Mouse (Mus musculus) bone marrow, adult 2 months (tissue): ENCODE measurements around the gene Phactr2.

Experiments
- CTCF ChIP-seq: fragments of 200-500 bp; IDR thresholded peaks from 2 replicates; pipeline ENCODE4 v1.5.1; 2011; ENCODE audit warnings: low read length, control low read depth; ENCODE audit not compliant: control insufficient read depth, insufficient read depth
- POLR2A ChIP-seq: fragments of 200-500 bp; IDR thresholded peaks from 2 replicates; pipeline ENCODE4 v1.6.1; 2011; ENCODE audit warnings: low read depth, mild to moderate bottlenecking, control low read depth, low read length, borderline replicate concordance; ENCODE audit not compliant: control insufficient read depth

GRCm38 (mm10) chr10:13369581-13370375 lies 104.4 kb downstream of the Phactr2 start:
- TF ChIP-seq CTCF (no peak), POLR2A (no peak)
